Mouse (Mus musculus): ENCODE results near the gene Kansl1.
"Not testable (repeated sequence)": the region's sequence is repeated elsewhere in the genome, so short reads cannot be mapped to it uniquely, and the experiment has no call there.

Kansl1 gene

GRCm38 (mm10) chr11:104468751-104469268 is at the start of gene Kansl1:
Gene Kansl1, minus strand, starts transcription at chr11:104468861.
- DNase-seq (ENCODE audit: extremely low read depth, low read depth, low spot score): no peak

DNA sequence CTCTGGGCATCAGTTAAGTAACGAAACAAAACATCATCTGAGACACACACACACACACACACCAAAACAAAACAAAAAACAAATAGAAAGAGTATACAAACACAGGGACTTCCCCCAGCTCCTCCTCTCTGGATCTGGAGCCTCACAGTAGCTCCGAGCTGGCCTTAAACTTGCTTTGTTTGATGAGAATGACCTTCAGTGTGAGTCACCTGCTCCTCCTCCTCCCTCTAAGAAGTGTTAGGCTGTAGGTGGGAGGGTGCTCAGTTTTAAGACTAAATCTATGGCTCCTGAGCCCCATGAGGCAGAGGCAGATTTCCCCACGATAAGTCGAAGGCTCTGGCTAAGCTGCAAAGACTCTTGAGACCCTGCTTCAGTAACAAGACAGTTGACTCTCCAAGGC is 43.8 kb upstream of the Kansl1 start:
- no peak for DNase-seq (ENCODE audit: extremely low read depth, low read depth, low spot score)

GRCm38 (mm10) chr11:104510606-104511005 is 41.9 kb upstream of the Kansl1 start:
- no peak for DNase-seq (ENCODE audit: extremely low read depth, low read depth, low spot score)

GRCm38 (mm10) chr11:104508455-104508854 is 39.8 kb upstream of the Kansl1 start:
- no peak for DNase-seq (ENCODE audit: extremely low read depth, low read depth, low spot score)

DNA sequence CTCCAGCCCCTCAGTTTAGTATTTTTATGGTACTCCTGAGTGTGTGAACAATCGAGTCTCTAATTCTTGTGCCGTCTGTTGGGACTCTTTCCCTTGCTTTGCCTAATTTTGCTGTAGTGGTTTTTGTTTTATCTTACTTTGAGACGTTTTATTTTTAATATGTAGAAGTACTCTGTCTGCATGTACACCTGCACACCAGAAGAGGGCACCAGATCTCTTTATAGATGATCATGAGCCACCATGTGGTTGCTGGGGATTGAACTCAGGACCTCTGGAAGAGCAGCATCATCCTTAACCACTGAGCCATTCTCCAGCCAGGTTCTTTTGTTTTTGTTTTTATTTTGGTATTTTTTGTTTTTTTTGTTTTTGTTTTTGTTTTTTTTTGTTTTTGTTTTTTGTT is 19.6 kb upstream of the Kansl1 start:
- no peak for DNase-seq (ENCODE audit: extremely low read depth, low read depth, low spot score)

DNA sequence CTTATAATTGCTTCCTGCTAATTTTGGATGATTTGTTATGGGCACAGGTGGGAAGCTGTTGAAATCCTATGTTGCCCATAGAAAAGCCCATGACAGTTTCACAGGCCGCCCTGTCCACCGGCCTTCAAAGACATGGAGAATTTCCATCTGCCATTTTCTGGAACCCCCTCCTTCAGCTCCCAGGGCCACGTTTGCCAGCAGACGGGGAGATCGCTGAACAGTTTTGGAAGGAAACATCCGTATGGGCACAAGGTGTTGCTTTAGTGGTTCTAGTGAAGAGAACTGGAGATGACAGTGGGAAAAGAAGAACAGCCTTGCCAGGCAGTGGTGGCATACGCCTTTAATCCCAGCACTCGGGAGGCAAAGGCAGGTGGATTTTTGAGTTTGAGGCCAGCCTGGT is 13.3 kb upstream of the Kansl1 start:
- no peak for DNase-seq (ENCODE audit: extremely low read depth, low read depth, low spot score)

- no peak for DNase-seq (ENCODE audit: extremely low read depth, low read depth, low spot score)
Observed at GRCm38 (mm10) chr11:104479505-104479904, 10.8 kb upstream of the Kansl1 start.

DNA sequence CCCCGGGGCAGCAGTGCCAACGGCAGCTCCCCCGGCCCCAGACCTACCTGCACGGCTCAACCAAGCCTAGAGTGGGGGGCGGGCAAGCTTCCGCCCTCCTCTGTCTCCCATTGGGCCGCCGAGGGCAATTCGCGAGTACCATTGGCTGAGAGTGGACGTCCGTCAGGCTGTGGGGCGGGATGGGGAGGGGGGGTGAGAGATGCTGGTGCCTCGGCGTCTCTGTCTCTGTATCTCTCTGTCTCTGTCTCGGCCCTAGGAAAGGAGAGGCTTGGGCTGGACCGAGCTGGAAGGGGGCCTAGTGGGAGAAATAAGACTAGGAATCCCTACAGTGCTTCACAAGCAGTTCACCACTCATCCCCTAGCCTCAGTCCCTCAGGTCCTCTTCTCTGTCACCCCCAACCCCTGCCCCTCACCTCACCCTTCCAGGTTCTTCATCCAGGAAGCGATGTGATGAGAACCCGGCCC is 742 bp upstream of the Kansl1 start:
- DNase-seq (ENCODE audit: extremely low read depth, low read depth, low spot score): peak; percentile 37

- no peak for DNase-seq (ENCODE audit: extremely low read depth, low read depth, low spot score)
Observed at GRCm38 (mm10) chr11:104467698-104468097, 963 bp downstream of the Kansl1 start.

- DNase-seq (ENCODE audit: extremely low read depth, low read depth, low spot score): no peak
Observed at GRCm38 (mm10) chr11:104461551-104461950, 7.1 kb downstream of the Kansl1 start.

DNA sequence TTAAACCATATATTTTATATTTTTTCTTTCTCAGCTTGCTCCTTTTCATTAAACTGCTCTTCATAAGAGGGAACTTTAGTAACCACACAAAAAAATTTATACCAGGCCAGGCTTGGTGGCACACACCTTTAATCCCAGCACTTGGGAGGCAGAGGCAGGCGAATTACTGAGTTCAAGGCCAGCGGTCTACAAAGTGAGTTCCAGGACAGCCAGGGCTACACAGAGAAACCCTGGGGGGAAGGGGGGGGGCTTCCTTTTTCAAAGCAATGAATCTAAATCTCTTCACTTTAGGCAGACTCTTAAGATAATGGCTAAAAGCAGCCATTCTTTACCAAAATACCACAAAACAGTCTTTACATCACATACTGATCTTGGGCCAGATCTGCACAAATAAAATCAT is 9.0 kb downstream of the Kansl1 start:
- DNase-seq (ENCODE audit: extremely low read depth, low read depth, low spot score): no peak

- DNase-seq (ENCODE audit: extremely low read depth, low read depth, low spot score): no peak
Observed at GRCm38 (mm10) chr11:104458507-104458906, 10.2 kb downstream of the Kansl1 start.

- DNase-seq (ENCODE audit: extremely low read depth, low read depth, low spot score): no peak
Observed at GRCm38 (mm10) chr11:104452709-104453108, 16.0 kb downstream of the Kansl1 start.

GRCm38 (mm10) chr11:104451239-104451638 is 17.4 kb downstream of the Kansl1 start:
- no peak for DNase-seq (ENCODE audit: extremely low read depth, low read depth, low spot score)

DNA sequence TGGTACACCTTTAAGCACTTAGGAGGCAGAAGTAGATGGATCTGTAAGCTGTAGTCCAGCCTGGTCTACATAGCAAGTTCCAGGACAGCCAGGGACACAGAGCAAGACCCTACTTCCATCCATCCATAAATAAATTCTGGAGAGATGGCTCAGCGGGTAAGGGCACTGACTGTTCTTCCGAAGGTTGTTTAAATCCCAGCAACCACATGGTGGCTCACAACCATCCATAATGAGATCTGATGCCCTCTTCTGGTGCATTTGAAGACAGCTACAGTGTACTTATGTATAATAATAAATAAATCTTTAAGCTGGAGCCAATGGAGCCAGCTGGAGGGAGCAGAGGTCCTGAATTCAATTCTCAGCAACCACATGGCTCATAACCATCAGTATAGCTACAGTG is 20.2 kb downstream of the Kansl1 start:
- not testable (repeated sequence) for DNase-seq (ENCODE audit: extremely low read depth, low read depth, low spot score)

DNA sequence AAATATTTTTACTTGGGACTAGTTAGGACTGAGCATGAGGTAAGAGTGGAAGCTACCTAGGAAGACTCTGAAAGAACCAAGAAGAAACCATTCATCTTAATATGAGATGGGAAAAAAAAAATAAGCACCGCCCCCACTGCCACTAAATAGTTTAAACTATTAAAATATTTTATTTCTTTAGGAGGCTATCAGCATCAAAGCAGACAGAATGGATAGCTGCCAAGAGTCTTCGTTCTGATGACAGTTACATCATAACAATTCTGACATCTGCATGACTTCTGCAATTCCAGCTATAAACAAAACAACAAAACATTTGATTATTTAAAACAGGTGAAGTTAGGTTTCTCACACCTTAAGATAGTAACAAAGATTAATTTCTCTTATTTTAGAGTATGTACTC is 23.1 kb downstream of the Kansl1 start:
- DNase-seq (ENCODE audit: extremely low read depth, low read depth, low spot score): no peak

GRCm38 (mm10) chr11:104445044-104445443 is 23.6 kb downstream of the Kansl1 start:
- DNase-seq (ENCODE audit: extremely low read depth, low read depth, low spot score): no peak

- DNase-seq (ENCODE audit: extremely low read depth, low read depth, low spot score): no peak
Observed at GRCm38 (mm10) chr11:104443359-104443758, 25.3 kb downstream of the Kansl1 start.

GRCm38 (mm10) chr11:104442333-104443136 is 26.1 kb downstream of the Kansl1 start:
- DNase-seq (ENCODE audit: extremely low read depth, low read depth, low spot score): no peak

DNA sequence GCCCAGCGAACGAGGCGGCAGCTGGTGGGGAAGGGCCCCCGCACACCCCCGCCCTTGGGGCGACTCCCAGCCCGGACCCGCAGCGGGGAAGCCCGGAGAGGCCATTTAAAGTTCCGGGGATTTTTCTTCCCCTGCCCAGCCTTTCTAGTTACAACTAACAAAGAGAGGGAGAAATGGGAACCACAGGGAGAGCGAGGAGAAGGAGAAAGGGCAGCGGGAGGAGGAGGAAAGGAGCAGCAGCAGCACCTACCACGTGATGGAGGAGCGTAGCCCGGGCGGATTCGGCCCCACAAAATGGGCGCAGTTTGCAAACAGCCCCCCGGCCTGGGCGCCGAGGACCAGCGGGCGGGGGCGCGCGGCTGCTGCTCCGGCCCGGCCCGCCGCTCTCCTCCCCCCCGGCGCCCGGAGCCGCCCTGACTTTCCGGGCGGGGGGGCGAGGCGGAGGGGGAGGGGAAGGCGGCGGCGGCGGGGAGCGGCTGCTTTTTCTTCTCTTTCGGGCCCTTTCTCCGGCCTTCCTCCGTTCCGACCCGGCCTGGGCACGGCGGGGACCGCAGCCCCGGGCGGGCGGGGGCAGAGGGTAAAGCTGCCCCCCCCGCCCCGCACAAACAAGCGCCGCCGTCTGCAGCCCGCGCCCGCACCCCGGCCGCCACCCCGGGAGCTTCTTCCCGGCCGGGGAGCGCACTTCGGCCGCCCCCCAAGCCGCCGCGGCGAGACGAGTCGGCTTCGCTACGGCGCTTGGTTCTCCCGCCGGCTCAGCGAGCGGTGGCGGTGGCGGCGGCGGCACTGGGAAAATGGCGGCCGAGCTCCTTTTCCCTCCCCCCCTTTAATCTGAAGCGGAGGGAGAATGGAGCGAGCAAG is 27.0 kb downstream of the Kansl1 start:
- DNase-seq (ENCODE audit: extremely low read depth, low read depth, low spot score): no peak
